Mouse (Mus musculus) midbrain, embryonic 11.5 days (tissue): ENCODE data around the gene Ikzf3. TPM values are rescaled to one million over a fixed set of nuclear protein-coding genes. Genes with fewer than 3 reads are reported as not detected.

ENCODE experiments used
- ATAC-seq: fragments of 200-750 bp; cut with Nextera tagmentation; 2 replicates; pipeline ENCODE4 v1.8.0; 2017; ENCODE audit warnings: moderate TSS enrichment, moderate library complexity; ENCODE audit not compliant: low FRiP score
- DNase-seq: peaks from one replicate; pipeline ENCODE4 v3.0.0; 2015; ENCODE audit warnings: low spot score; ENCODE audit errors: missing footprints
- H3K27ac ChIP-seq: fragments of 300-500 bp; sonication (generic); 2 replicates; pipeline ENCODE4 v1.5.1; 2014; ENCODE audit warnings: low read depth, low read length
- H3K27me3 ChIP-seq: fragments of 300-500 bp; sonication (generic); 2 replicates; pipeline ENCODE4 v1.6.1; 2014; ENCODE audit warnings: mild to moderate bottlenecking, low read length, moderate library complexity, mixed read lengths; ENCODE audit not compliant: control insufficient read depth, insufficient read depth
- H3K36me3 ChIP-seq: fragments of 300-500 bp; sonication (generic); 2 replicates; pipeline ENCODE4 v1.6.1; 2014; ENCODE audit warnings: mild to moderate bottlenecking, low read length, moderate library complexity, mixed read lengths; ENCODE audit not compliant: control insufficient read depth, insufficient read depth
- H3K4me1 ChIP-seq: fragments of 300-500 bp; sonication (generic); 2 replicates; pipeline ENCODE4 v1.6.1; 2014; ENCODE audit warnings: low read length; ENCODE audit not compliant: control insufficient read depth, insufficient read depth
- H3K4me2 ChIP-seq: fragments of 300-500 bp; sonication (generic); 2 replicates; pipeline ENCODE4 v1.6.1; 2014; ENCODE audit warnings: mild to moderate bottlenecking, moderate library complexity
- H3K4me3 ChIP-seq: fragments of 300-500 bp; sonication (generic); 2 replicates; pipeline ENCODE4 v1.5.1; 2014; ENCODE audit warnings: low read depth, low read length
- H3K9ac ChIP-seq: fragments of 300-500 bp; sonication (generic); 2 replicates; pipeline ENCODE4 v1.6.1; 2014; ENCODE audit warnings: low read length
- H3K9me3 ChIP-seq: fragments of 300-500 bp; sonication (generic); 2 replicates; pipeline ENCODE4 v1.6.1; 2016; ENCODE audit warnings: low read length; ENCODE audit not compliant: control insufficient read depth
- whole genome bisulfite sequencing: fragments of 180-500 bp; shearing (Covaris S2); extraction: QIAGEN DNeasy Blood & Tissue Kit; methylation state at CpG from one replicate; pipeline ENCODE4 v1.1.7; 2014; 5-methylcytosine and 5-hydroxymethylcytosine counted together
- polyA plus RNA-seq: library from polyadenylated mRNA; unstranded; fragments of >200 nt; fragmentation: Nextera tagmentation; extraction: Ambion mirVana; gene quantifications from 2 replicates; pipeline ENCODE4 v1.2.1, GENCODE M21; 2014

Ikzf3 gene
- polyA plus RNA-seq, 1 experiment from 2014 or later: 0.18 TPM

- peak within 1 kb of the TSS; percentile 76 for H3K9ac ChIP-seq
- no peaks in the 10 kb centered on the region for H3K9me3 ChIP-seq
- WGBS: 1% methylated on average over 44 of the region's 51 CpGs
- H3K4me3 ChIP-seq: peak within 1 kb of the TSS; percentile 75
- peak; percentile 97 for ATAC-seq
- H3K27me3 ChIP-seq: peaks cover 37% of the 10 kb centered on the region
- no peaks in the 10 kb centered on the region; the same call in 1 of the 2 replicates for H3K4me1 ChIP-seq
- DNase-seq: peak; percentile 99
- H3K4me2 ChIP-seq: peak within 1 kb of the TSS; percentile 77
- H3K27ac ChIP-seq: no peak within 1 kb of the TSS
- no peaks in the 10 kb centered on the region for H3K36me3 ChIP-seq
These were observed 5.4 kb upstream of the Ikzf3 start, which contains the start of gene Zpbp2 for GRCm38 (mm10) chr11:98550975-98551828. Zpbp2 (plus strand) TSS chr11:98551097.

DNA sequence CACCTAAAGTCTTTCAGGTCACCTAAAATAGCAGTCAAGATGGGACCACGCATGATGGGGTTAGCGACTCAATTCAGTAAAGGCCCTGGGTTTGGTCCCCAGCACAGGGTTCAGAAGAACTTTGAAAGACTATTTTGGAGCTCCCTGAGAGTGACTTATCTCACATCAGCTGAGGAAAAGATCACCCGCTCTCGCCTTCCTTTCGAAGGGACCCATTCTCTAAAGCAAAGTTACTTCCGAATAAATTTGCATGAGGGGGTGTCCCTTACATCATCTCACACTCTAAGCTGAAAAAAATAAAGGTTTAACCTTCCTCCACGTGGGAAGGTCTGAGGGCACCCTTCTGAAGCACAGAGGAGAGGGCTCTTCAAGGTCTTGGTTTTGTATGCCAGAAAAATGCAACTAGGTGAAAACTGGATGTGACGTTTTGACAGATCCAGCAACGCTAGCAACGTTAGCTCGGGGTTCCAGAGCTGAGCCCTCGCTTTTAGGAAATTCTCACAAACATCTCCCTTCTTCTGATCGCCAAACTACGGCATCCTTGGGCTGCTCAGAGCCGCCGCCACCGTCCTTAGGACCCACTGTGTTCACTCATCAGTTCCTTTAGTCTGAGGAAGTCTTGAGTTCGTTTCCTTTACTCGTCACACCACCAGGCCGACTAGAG is 4.6 kb upstream of the Ikzf3 start:
- H3K4me2 ChIP-seq: peak overlapping the region; percentile 77
- DNase-seq (no peak), ATAC-seq (0 out of 2 replicates have a peak, but pooled peaks have one; percentile 6)
- H3K9ac ChIP-seq: peak overlapping the region; percentile 76
- no peak overlapping the region for H3K27ac ChIP-seq
- H3K9me3 ChIP-seq: no peaks in the 10 kb centered on the region
- peaks cover 44% of the 10 kb centered on the region for H3K27me3 ChIP-seq
- H3K4me1 ChIP-seq: peaks cover 4% of the 10 kb centered on the region
- WGBS: 21% methylated on average over 20 of the region's 20 CpGs
- no peaks in the 10 kb centered on the region for H3K36me3 ChIP-seq
- H3K4me3 ChIP-seq: peak overlapping the region; percentile 75

DNA sequence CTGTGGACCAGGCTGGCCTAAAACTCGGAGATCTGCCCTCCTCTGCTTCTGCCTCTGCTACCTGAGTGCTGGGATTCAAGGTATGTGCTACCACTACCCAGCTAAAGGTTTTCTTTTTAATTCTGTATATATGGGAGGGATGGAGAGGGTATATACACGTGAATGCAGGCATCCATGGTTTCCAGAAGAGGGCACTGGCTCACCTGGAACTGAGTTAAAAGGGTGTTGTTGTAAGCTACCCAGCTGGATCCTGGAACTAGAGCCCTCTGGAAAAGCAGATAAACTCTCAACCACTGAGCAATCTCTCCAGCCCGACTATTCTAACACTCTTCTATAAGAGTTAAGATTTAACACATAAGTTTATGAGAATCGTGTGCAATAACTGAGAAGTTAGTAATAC is 3.5 kb upstream of the Ikzf3 start:
- Histone ChIP-seq H3K4me3 (no peak overlapping the region), H3K9ac (no peak overlapping the region), H3K36me3 (no peaks in the 10 kb centered on the region), H3K4me1 (peaks cover 4% of the 10 kb centered on the region), H3K27me3 (peaks cover 50% of the 10 kb centered on the region), H3K27ac (no peak overlapping the region), H3K4me2 (no peak overlapping the region), H3K9me3 (no peaks in the 10 kb centered on the region)
- DNase-seq (no peak), ATAC-seq (no peak)
- WGBS: 69% methylated on average over 4 of the region's 4 CpGs

DNA sequence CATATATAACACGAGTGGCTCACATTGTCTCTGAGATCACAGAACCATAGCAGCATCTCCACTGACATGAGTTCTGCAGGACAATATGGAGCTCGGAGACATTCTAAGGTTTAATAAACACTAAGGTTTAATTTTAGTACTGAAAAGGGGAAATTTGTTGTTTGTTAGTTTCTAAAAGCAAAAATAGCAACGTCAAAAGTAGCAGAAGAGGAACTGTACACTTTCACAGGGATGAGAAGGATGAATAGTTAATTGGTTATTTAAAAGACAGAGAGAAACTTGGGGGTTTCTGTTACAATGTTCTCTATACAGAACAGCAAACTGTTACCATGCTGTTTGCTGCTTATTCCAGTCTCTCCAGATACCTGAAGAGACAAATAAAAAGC is 1.5 kb upstream of the Ikzf3 start:
- H3K4me3 ChIP-seq: no peak overlapping the region
- WGBS: 54% methylated on average over 3 of the region's 3 CpGs

DNA sequence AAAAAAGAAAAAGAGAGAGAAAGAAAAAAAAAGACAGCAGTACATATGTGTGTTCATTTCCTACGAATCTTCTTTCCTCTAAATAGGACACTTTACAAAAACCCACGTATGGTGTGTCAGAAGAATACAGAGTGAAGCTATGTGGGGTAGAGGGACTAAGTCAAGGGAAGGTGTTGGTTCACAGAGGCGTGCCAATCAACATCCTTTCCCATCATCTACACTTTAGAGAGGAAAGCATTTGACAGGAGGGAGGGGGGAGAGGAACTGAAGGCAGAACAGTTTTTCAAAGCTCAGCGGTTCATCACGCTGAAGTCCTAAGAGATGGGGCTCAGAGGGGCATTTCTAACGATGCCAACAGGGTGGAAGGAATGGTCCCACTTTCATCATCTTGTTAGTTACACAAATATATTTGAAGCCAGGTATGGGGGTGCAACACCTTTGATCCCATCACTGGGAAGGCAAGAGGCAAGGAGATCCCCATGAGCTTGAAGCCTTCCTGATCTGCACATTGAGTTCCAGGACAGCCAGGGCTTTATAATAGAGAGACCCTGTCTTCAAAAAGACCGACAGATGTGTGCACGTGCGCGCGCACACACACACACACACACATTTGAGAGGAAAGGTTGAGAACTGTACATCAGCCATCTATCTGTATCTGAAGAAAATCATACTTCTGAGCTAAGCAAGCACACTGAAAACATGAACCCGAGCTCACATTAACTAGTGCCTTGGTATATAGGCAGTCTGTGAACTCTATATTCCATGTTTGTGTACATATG is 887 bp upstream of the Ikzf3 start:
- H3K4me2 ChIP-seq: no peak overlapping the region
- no peak for ATAC-seq
- peaks cover 60% of the 10 kb centered on the region for H3K27me3 ChIP-seq
- no peaks in the 10 kb centered on the region for H3K36me3 ChIP-seq
- peaks cover 4% of the 10 kb centered on the region for H3K4me1 ChIP-seq
- no peaks in the 10 kb centered on the region for H3K9me3 ChIP-seq
- WGBS: 37% methylated on average over 12 of the region's 12 CpGs
- no peak overlapping the region for H3K27ac ChIP-seq
- H3K9ac ChIP-seq: no peak overlapping the region
- H3K4me3 ChIP-seq: no peak overlapping the region
- DNase-seq: peak; percentile 88

More for the DNA sequence above, 1.5 kb upstream of the Ikzf3 start:
- Histone ChIP-seq H3K36me3 (no peaks in the 10 kb centered on the region), H3K9me3 (no peaks in the 10 kb centered on the region), H3K9ac (no peak overlapping the region), H3K4me1 (peaks cover 4% of the 10 kb centered on the region), H3K27ac (no peak overlapping the region), H3K4me2 (no peak overlapping the region), H3K27me3 (peaks cover 60% of the 10 kb centered on the region)
- ATAC-seq (no peak), DNase-seq (no peak)

GRCm38 (mm10) chr11:98544890-98545677 is 747 bp downstream of the Ikzf3 start:
- peaks cover 55% of the 10 kb centered on the region for H3K27me3 ChIP-seq
- H3K4me2 ChIP-seq: peak overlapping the region; percentile 62
- no peak overlapping the region for H3K27ac ChIP-seq
- no peaks in the 10 kb centered on the region for H3K36me3 ChIP-seq
- H3K4me1 ChIP-seq: peaks cover 4% of the 10 kb centered on the region
- no peaks in the 10 kb centered on the region for H3K9me3 ChIP-seq
- H3K4me3 ChIP-seq: peak overlapping the region; percentile 33
- 0 out of 2 replicates have a peak overlapping the region, but pooled peaks have one; percentile 24 for H3K9ac ChIP-seq
- WGBS: 3% methylated on average over 16 of the region's 16 CpGs
- ATAC-seq: no peak
- peak; percentile 94 for DNase-seq

DNA sequence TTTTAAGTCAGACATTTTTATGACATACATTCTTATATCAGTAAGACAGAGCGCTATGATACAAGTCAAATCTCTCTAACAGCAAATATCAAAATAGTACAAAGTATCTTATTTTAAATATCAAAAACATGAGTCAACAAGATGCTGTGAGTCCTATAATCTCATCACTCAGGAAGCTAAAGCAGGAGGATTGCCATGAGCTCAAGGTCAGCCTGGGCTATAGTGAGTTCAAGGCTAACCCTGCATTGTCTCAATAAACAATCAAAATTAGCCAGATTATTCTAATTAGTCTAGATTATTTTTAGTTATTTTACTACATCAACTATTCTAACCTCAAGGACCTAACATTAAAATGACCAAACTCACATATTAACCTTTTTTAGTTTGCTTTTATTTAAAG is 2.4 kb downstream of the Ikzf3 start:
- no peaks in the 10 kb centered on the region for H3K36me3 ChIP-seq
- no peak for ATAC-seq
- no peak overlapping the region for H3K4me2 ChIP-seq
- H3K27me3 ChIP-seq: peaks cover 44% of the 10 kb centered on the region
- no peak overlapping the region for H3K27ac ChIP-seq
- no peak overlapping the region for H3K4me3 ChIP-seq
- no peak overlapping the region for H3K9ac ChIP-seq
- no peaks in the 10 kb centered on the region for H3K9me3 ChIP-seq
- peaks cover 4% of the 10 kb centered on the region for H3K4me1 ChIP-seq
- DNase-seq: no peak
- 74% methylated on average over 1 of the region's 1 CpGs for WGBS

GRCm38 (mm10) chr11:98542553-98542952 is 3.3 kb downstream of the Ikzf3 start:
- H3K4me2 ChIP-seq: no peak overlapping the region
- no peak overlapping the region for H3K9ac ChIP-seq
- H3K27me3 ChIP-seq: peaks cover 39% of the 10 kb centered on the region
- 76% methylated on average over 8 of the region's 8 CpGs for WGBS
- H3K4me3 ChIP-seq: no peak overlapping the region
- H3K4me1 ChIP-seq: peaks cover 4% of the 10 kb centered on the region
- no peak overlapping the region for H3K27ac ChIP-seq
- H3K36me3 ChIP-seq: no peaks in the 10 kb centered on the region
- no peak for ATAC-seq
- DNase-seq: no peak
- no peaks in the 10 kb centered on the region for H3K9me3 ChIP-seq
